Mouse (Mus musculus) lung, postnatal 14 days (tissue): Measurements from ENCODE around the gene Slc35d3.

Source experiments
- DNase-seq: peaks from one replicate; pipeline ENCODE4 v3.0.0; 2021

Slc35d3 gene

DNA sequence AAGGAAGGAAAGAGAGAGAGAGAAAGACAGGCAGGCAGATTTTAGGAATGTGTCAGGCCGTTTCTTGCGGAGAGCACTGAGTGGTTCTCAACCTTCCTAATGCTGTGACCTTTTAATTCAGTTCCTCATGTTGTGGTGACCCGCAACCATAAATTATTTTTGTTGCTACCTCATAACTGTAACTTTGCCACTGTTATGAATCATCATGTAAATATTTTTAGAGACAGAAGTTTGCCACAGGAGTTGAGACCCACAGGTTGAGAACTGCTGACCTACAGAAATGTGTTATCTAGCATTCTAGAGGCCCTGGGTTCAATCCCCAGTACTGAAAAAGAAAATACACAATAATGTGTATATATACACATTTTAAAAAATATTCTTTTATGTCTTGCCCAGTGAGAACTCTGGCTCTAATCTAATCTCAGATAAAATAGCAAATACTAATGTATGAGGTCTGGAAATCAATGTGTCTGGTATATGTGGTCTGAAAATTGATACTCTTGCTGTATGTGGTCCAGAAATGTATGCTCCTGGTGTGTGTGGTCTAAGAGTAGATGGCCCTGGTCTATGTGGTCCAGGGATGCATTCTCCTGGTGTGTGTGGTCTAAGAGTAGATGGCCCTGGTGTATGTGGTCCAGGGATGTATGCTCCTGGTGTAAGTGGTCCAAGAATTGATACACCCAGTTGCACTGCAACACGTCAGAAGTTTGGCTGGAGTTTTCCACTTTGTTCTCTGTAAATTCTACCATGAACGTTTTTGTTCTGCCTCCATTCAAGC, 20.0 kb downstream of the Slc35d3 start:
- no peak for DNase-seq

DNA sequence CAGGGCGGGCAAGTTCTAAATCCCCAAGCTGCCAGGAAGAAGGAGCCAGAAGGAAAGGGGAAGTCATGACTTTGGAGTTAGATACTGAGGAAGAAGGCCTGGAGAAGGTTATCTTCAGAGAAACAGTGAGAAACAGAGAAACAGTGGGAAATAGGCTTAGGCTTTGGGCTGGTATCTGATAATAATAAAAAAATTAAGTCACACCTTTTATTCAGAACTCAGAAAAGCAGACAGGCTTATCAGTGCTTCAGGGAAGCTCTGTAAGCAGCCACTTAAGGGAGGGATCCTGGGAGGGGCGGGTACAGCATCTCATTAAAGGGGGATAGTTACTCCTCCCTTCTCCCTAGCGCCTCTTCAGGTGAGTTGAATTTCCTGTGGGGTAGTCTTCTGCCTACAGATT, 30.3 kb downstream of the Slc35d3 start:
- DNase-seq = no peak

DNA sequence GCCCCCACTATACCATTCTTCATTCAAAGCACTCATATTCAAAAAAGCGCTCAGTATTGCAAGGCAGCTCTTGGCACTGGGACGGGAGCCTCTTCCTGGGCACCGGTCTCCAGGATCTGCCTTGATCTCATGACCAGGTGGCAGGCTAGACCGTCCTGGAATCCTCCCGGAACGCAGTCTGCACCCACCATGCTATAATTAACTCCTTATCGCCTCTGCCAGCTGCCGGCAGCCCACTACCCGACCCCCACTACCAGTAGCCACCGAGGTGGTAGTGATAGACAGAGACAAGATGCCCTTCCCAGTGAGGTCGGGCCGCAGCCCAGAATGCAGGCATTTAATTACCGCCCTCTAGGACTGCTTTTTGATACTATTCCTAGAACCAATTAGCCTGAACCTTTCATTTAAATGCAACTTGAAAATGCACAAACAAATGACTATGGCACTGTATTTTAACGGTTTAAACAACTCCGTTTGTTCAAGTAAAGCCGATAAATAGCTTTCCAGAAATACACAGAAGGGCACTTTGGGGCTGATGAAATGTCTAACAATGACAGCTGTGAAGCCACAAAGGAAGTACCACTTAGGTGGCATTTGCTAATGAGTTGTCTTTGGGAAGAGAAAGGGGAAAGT, 32.4 kb downstream of the Slc35d3 start:
- DNase-seq = no peak

DNA sequence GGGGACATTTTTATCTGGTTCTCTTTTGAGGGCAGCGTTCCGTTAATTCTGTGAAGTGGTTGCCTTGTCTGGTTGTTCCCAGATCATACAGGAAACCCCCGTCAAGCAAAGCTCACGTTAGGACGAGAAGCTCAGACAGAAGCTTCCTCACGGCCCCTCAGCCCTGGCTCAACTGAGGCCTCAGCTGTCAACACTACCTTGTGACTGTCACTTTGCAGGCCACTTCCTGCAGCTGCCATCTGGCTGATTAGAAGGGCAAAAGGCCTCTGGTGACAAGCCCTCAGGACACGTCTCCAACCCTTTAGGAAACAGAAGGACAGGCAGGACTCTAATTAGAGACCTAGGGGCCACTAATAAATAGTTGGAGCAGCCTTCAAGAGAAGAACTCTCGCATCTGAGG, 35.9 kb downstream of the Slc35d3 start:
- no peak for DNase-seq

DNA sequence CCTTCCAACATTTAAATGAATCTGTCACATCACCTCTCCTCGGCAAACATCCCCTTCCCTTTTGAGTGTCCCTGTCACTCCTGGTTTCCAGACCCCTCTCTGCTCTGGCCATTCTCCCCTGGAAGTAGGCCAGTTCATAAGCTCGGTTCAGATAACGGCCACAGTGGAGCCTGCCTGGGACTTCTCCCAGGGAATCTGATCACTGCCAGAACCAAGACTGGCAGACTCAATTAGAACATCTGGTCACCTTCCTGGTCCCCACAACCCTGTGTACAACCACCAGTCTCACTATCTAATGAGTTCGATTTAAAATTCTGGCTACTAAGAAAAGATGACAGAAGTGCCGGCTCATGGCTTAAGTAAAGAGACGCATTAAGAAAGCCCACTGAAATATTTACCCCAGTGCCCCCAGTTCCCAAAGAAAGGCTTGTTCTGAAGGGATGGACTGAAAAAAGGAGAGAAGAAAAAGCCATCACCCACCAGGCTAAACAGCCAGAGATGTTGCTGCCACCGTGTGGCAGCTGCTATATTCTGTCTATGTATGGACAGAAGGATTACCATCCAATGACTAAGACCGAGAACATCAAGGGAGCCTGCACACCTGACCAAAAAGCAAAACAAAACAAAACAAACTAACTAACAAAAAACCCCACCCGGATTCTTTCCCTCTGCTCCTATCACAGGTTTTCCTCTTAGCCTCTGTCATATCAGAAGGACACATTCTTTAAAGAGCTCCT, 39.7 kb downstream of the Slc35d3 start:
- DNase-seq = peak; percentile 16

DNA sequence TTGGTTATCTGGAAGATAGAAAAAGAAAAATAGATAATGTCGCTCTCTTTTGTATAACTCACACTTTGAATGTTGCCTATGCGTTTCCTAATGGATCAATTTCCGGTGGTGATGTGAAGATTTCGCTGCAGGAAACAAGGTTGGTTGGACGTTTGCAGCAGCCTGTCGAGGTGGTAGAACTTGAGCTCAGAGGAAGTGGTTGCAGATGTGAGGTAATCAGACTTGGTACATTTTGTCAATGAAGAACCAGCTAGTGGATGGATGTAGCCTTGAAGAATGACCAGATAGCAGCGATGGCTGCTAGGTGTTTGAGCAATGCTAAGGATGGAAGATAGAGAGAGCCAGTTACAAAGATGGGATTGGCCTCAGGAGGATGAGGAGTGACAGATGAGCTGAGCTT, 46.5 kb downstream of the Slc35d3 start:
- no peak for DNase-seq

DNA sequence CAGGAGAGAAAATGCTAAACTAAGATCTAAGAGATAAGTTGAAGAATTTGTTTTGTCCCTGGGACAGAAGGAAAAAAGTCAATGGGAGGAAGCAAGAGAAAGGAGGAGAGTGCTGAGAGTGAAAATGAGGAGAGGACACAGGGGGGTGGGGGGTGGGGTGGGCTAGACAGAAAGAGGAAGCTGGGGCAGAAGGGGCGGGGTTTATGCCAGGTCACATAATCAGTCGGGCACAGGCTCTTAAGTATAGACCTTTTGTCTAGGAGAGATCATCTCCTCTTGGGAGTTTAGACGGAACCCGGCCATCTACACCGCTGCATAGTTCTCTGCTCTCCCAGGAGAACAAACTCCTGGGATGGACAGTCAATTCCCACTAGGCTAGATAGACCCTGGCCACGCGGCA, 48.3 kb downstream of the Slc35d3 start:
- no peak for DNase-seq
